Mouse (Mus musculus) intestine, postnatal 0 days (tissue): Measurements from ENCODE around the gene Lrfn3. TPM values are rescaled to one million over a fixed set of nuclear protein-coding genes. Genes with fewer than 3 reads are reported as not detected.

ENCODE experiments used
- ATAC-seq: fragments of 200-750 bp; cut with Nextera tagmentation; 2 replicates; pipeline ENCODE4 v1.8.0; 2017; ENCODE audit warnings: mild to moderate bottlenecking, moderate TSS enrichment, moderate library complexity
- H3K27ac ChIP-seq: fragments of 300-500 bp; sonication (generic); 2 replicates; pipeline ENCODE4 v1.5.1; 2014; ENCODE audit warnings: mild to moderate bottlenecking, low read depth, low read length, moderate library complexity
- H3K27me3 ChIP-seq: fragments of 300-500 bp; sonication (generic); replicated peaks from 2 replicates; pipeline ENCODE4 v1.6.1; 2014; ENCODE audit warnings: low read length, mixed read lengths; ENCODE audit not compliant: control insufficient read depth, insufficient read depth
- H3K36me3 ChIP-seq: fragments of 300-500 bp; sonication (generic); 2 replicates; pipeline ENCODE4 v1.6.1; 2014; ENCODE audit warnings: mild to moderate bottlenecking, moderate library complexity; ENCODE audit not compliant: control insufficient read depth, insufficient read depth
- H3K4me1 ChIP-seq: fragments of 300-500 bp; sonication (generic); replicated peaks from 2 replicates; pipeline ENCODE4 v1.6.1; 2014; ENCODE audit warnings: antibody characterized with exemption, low read length, mixed read lengths; ENCODE audit not compliant: control insufficient read depth, insufficient read depth
- H3K4me2 ChIP-seq: fragments of 300-500 bp; sonication (generic); replicated peaks from 2 replicates; pipeline ENCODE4 v1.6.1; 2014; ENCODE audit warnings: low read depth, mild to moderate bottlenecking, moderate library complexity
- H3K4me3 ChIP-seq: fragments of 300-500 bp; sonication (generic); 2 replicates; pipeline ENCODE4 v1.5.1; 2014; ENCODE audit warnings: low read depth, low read length
- H3K9ac ChIP-seq: fragments of 300-500 bp; sonication (generic); 2 replicates; pipeline ENCODE4 v1.6.1; 2014; ENCODE audit warnings: mild to moderate bottlenecking, low read depth, low read length
- H3K9me3 ChIP-seq: fragments of 300-500 bp; sonication (generic); 2 replicates; pipeline ENCODE4 v1.6.1; 2016; ENCODE audit warnings: mixed run types; ENCODE audit not compliant: control insufficient read depth
- CTCF ChIP-seq: sonication (generic); IDR thresholded peaks from 2 replicates; pipeline ENCODE4 v1.5.1; 2016; ENCODE audit warnings: low read depth, mild to moderate bottlenecking, control low read depth, antibody characterized with exemption, moderate library complexity
- WGBS: fragments of 180-500 bp; shearing (Covaris S2); extraction: QIAGEN DNeasy Blood & Tissue Kit; methylation state at CpG from one replicate; pipeline ENCODE4 v1.1.7; 2014; 5-methylcytosine and 5-hydroxymethylcytosine counted together
- polyA plus RNA-seq: library from polyadenylated mRNA; unstranded; fragments of >200 nt; fragmentation: Nextera tagmentation; extraction: Ambion mirVana; gene quantifications from 2 replicates; pipeline ENCODE4 v1.2.1, GENCODE M21; 2015

Gene Lrfn3
- polyA plus RNA-seq, 1 experiment from 2014 or later: 1.1 TPM

DNA sequence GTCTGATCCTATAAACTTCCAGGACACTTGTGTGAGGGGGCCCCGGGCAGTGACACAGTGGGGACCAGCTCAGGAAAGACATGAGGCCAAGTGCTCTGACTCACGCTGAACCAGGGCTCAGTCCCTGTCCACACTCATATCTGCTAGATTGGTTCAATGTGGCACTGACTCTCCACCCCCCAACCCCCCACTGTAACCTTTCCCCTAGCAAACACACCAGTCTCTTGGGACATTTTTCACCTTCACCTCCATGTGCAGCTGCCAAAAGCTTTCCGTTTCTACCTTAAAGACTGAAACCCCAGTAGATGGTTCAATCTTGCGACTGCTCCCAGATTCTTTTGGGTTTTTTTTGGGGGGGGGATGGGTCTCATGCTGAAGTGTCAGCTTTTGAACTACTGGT is 8.5 kb downstream of the Lrfn3 start:
- H3K4me3 ChIP-seq: no peak overlapping the region
- no peak for ATAC-seq
- H3K27ac ChIP-seq: no peak overlapping the region
- H3K27me3 ChIP-seq: 0 out of 2 replicates have a peak, but pooled peaks cover 3% of the 10 kb centered on the region
- H3K9me3 ChIP-seq: no peaks in the 10 kb centered on the region
- H3K4me2 ChIP-seq: no peak overlapping the region
- H3K4me1 ChIP-seq: 0 out of 2 replicates have a peak, but pooled peaks cover 4% of the 10 kb centered on the region
- H3K36me3 ChIP-seq: no peaks in the 10 kb centered on the region
- TF ChIP-seq CTCF: no peak
- WGBS: 77% methylated on average over 4 of the region's 4 CpGs
- no peak overlapping the region for H3K9ac ChIP-seq

DNA sequence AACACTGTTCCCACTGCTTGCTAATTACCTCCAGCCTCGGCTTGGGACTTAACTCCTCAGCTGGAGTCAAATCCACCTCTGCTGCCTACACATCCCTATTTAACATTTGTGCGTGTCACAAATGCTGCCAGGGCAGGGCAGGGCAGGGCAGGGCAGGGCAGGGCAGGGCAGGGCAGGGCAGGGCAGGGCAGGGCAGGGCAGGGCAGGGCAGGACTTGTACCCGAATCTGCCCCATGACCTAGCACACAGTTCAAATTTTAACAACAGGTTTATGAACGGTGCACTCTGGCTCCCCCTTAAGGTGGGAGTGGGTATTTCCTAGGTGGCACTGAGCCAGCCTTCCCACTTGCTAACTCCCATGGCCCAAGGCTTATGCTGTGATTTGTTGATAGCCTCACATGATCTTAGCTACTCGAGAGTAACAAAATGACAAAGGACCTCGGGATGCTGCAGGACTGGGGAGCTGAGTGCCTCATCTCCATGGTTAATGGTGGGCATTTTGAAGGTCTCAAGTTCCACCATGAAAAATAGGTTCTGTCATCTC is 9.2 kb downstream of the Lrfn3 start:
- no peak overlapping the region for H3K4me3 ChIP-seq
- TF ChIP-seq CTCF: peak; percentile 85
- WGBS: 11% methylated on average over 6 of the region's 6 CpGs
- no peak overlapping the region for H3K27ac ChIP-seq
- no peak overlapping the region for H3K9ac ChIP-seq
- H3K9me3 ChIP-seq: no peaks in the 10 kb centered on the region
- H3K27me3 ChIP-seq: peaks cover 4% of the 10 kb centered on the region; the same call in 1 of the 2 replicates
- peak; percentile 89 for ATAC-seq
- H3K4me2 ChIP-seq: no peak overlapping the region
- 0 out of 2 replicates have a peak, but pooled peaks cover 1% of the 10 kb centered on the region for H3K4me1 ChIP-seq
- H3K36me3 ChIP-seq: no peaks in the 10 kb centered on the region

DNA sequence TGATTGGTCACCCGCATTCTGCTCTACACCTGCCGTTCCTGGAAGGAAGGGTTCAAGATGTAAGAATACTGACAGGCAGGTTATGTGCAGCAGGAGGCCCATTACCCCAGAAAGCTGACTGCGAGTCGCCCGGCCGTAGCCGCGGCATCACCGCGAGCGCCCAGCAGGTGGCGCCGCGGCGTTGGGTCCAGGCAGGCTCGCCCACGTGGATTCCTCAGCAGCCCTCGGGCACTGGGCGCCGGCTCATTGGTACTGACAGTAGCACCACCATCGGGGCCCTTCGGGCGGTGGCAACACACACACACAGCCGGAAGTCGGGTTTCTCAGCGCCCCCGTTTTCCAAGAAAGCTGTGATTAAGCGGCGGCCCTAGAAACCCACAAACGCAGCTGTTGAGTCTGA is 14.7 kb downstream of the Lrfn3 start:
- peak; percentile 92 for TF ChIP-seq CTCF
- Histone ChIP-seq H3K27me3 (peaks cover 20% of the 10 kb centered on the region), H3K9me3 (no peaks in the 10 kb centered on the region), H3K9ac (no peak overlapping the region), H3K27ac (no peak overlapping the region), H3K36me3 (no peaks in the 10 kb centered on the region), H3K4me3 (no peak overlapping the region), H3K4me1 (no peaks in the 10 kb centered on the region), H3K4me2 (0 out of 2 replicates have a peak overlapping the region, but pooled peaks have one; percentile 24)
- 3% methylated on average over 30 of the region's 30 CpGs for WGBS
- ATAC-seq: peak; percentile 19; the same call in 1 of the 2 replicates

DNA sequence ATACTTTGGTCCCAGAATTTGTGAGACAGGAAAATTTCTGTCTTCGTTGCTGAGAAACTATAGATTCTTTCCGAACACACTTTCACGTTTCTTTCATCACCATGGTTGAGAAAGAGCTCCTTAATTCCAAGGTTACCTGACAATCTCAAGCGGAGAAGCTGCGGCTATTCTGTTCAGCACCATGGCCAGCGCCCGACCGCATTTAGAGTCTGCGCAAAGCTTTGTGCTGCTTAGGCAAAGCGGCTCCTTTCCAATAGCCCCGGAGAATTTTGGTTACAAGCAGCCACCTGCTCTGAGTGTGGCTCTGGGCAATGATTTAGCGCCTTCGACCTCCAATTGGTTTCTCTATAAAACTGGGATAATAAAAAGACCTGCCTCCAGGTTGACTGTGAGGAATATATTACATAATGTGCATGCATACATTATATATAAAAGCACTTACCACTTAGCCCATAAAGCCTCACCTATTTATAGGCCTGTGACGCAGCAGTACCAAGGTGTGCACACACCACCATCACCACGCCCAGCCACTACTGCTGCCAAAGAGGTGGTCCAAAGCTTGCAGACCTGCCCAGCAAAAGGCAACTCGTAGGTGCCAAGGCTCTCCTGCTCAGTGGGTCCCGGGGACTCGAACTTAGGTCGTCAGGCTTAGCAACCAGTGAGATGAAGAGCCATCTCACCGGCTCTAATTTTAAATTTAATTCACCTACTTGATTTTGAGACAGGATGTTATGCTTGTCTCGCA is 15.8 kb downstream of the Lrfn3 start:
- no peak overlapping the region for H3K9ac ChIP-seq
- H3K4me2 ChIP-seq: no peak overlapping the region
- peaks cover 20% of the 10 kb centered on the region for H3K27me3 ChIP-seq
- H3K9me3 ChIP-seq: no peaks in the 10 kb centered on the region
- TF ChIP-seq CTCF: no peak
- no peak overlapping the region for H3K4me3 ChIP-seq
- ATAC-seq: no peak
- H3K27ac ChIP-seq: no peak overlapping the region
- 24% methylated on average over 21 of the region's 21 CpGs for WGBS
- no peaks in the 10 kb centered on the region for H3K4me1 ChIP-seq
- H3K36me3 ChIP-seq: no peaks in the 10 kb centered on the region

DNA sequence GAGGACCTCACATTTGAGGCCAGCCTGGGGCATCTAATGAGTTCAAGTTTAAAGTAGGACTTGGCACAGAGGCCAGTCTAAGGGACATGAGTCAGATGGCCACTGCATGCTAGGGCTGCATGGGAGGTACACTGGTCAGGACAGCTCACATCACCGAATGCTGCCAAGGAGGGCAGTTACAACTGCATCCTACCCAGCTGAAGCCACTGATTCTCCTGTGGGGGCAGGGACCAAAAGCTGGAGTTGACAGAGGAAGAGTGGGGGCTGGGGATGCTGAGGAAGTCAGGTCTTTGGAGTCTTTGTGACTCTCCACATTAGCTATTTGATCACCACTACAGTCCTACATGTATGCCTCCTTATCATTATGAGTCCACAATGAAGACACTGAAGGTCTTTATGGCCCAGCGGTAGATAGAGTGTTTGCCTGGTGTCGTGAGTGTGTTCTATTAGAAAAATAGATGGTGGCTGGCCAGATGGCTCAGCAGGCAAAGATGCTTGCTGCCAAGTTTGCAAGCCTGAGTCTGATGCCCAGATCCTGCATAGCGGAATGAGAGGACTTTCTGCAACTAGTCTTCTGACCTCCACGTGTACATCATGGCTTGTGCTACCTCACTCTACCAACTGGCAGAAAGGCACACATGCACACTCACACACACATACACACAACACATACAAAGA is 23.0 kb downstream of the Lrfn3 start:
- TF ChIP-seq CTCF: no peak
- ATAC-seq: no peak
- no peaks in the 10 kb centered on the region for H3K4me1 ChIP-seq
- no peak overlapping the region for H3K9ac ChIP-seq
- no peaks in the 10 kb centered on the region for H3K36me3 ChIP-seq
- no peaks in the 10 kb centered on the region for H3K9me3 ChIP-seq
- 0 out of 2 replicates have a peak, but pooled peaks cover 7% of the 10 kb centered on the region for H3K27me3 ChIP-seq
- 59% methylated on average over 5 of the region's 5 CpGs for WGBS
- H3K4me3 ChIP-seq: no peak overlapping the region
- H3K4me2 ChIP-seq: no peak overlapping the region
- H3K27ac ChIP-seq: no peak overlapping the region

DNA sequence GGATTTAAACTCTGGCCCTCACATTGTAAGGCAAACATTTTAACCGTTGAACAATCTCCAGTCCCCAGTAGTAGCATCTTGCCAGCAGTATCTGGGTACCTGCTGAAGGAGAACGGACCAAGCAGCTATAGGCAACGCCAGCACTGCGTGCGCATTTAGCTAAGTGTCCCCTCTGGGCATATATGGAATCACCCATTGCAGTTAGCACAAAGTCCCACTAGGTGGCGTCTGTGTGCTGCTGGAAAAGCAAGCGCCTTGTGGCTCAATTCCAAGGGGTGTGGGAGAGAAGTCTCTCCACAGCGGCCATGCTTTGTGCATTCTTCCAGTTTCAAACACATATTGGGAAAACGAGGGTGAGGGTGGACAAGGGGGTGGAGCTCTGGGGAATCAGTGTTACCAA is 26.2 kb downstream of the Lrfn3 start:
- Histone ChIP-seq H3K9ac (no peak overlapping the region), H3K4me3 (no peak overlapping the region), H3K4me2 (no peak overlapping the region), H3K9me3 (no peaks in the 10 kb centered on the region), H3K27ac (no peak overlapping the region), H3K36me3 (no peaks in the 10 kb centered on the region), H3K27me3 (0 out of 2 replicates have a peak, but pooled peaks cover 11% of the 10 kb centered on the region), H3K4me1 (peaks cover 4% of the 10 kb centered on the region; the same call in 1 of the 2 replicates)
- WGBS: 2% methylated on average over 9 of the region's 9 CpGs
- peak; percentile 97 for TF ChIP-seq CTCF
- no peak; the same call in 1 of the 2 replicates for ATAC-seq
